Mouse (Mus musculus) brain, embryonic 14.5 days (tissue): ENCODE data around the gene Get4.

Experiments
- CTCF ChIP-seq: fragments of 200-500 bp; IDR thresholded peaks from 2 replicates; pipeline ENCODE4 v1.5.1; 2012; ENCODE audit warnings: inconsistent platforms, mild to moderate bottlenecking, moderate library complexity, borderline replicate concordance; ENCODE audit not compliant: insufficient read depth, insufficient read length; ENCODE audit errors: extremely low read depth
- POLR2A ChIP-seq: fragments of 200-500 bp; IDR thresholded peaks from 2 replicates; pipeline ENCODE4 v1.6.1; 2012; ENCODE audit warnings: mild to moderate bottlenecking, inconsistent platforms, borderline replicate concordance; ENCODE audit not compliant: poor library complexity, insufficient read depth, insufficient read length, severe bottlenecking; ENCODE audit errors: extremely low read depth

GRCm38 (mm10) chr5:139208183-139208582, 43.9 kb upstream of the Get4 start:
- TF ChIP-seq CTCF (no peak), POLR2A (no peak)
